Mouse (Mus musculus) brain, embryonic 14.5 days (tissue): ENCODE data around the gene Slx4.

Experiments used
- CTCF ChIP-seq: fragments of 200-500 bp; IDR thresholded peaks from 2 replicates; pipeline ENCODE4 v1.5.1; 2012; ENCODE audit warnings: inconsistent platforms, mild to moderate bottlenecking, moderate library complexity, borderline replicate concordance; ENCODE audit not compliant: insufficient read depth, insufficient read length; ENCODE audit errors: extremely low read depth
- POLR2A ChIP-seq: fragments of 200-500 bp; IDR thresholded peaks from 2 replicates; pipeline ENCODE4 v1.6.1; 2012; ENCODE audit warnings: mild to moderate bottlenecking, inconsistent platforms, borderline replicate concordance; ENCODE audit not compliant: poor library complexity, insufficient read depth, insufficient read length, severe bottlenecking; ENCODE audit errors: extremely low read depth

DNA sequence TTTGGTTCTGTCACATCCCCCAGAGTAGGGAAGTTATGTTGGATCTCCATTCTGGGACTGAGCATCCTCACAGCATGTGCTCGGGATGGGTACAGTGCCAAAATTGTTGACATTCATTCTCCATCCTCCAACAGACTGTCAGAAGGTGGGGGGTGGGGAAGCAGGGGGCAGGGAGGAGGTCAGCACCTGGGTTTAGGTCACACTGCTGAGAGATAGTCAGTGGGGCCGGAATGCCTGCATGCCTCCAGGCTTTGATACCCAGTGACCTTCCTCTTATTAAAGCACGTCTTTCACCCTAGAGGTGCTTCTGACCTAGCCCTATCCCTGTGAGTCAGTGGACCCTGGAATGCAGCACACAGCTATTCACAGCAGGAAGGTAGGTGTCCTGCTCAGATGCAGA, 26.9 kb downstream of the Slx4 start:
- TF ChIP-seq CTCF (no peak), POLR2A (no peak)
